Mouse (Mus musculus) forebrain, embryonic 12.5 days (tissue): ENCODE data around the gene Ctf2. TPM values are rescaled to one million over a fixed set of nuclear protein-coding genes. Genes with fewer than 3 reads are reported as not detected.
"Not testable (repeated sequence)": the region's sequence is repeated elsewhere in the genome, so short reads cannot be mapped to it uniquely, and the experiment has no call there.

ENCODE experiments used
- ATAC-seq: fragments of 200-750 bp; cut with Nextera tagmentation; 2 replicates; pipeline ENCODE4 v1.8.0; 2017; ENCODE audit warnings: moderate TSS enrichment; ENCODE audit not compliant: low FRiP score
- H3K27ac ChIP-seq: fragments of 300-500 bp; sonication (generic); 2 replicates; pipeline ENCODE4 v1.5.1; 2016; ENCODE audit warnings: mild to moderate bottlenecking
- H3K27me3 ChIP-seq: fragments of 300-500 bp; sonication (generic); 2 replicates; pipeline ENCODE4 v1.6.1; 2016; ENCODE audit warnings: mild to moderate bottlenecking
- H3K36me3 ChIP-seq: fragments of 300-500 bp; sonication (generic); replicated peaks from 2 replicates; pipeline ENCODE4 v1.6.1; 2016; ENCODE audit warnings: mild to moderate bottlenecking
- H3K4me1 ChIP-seq: fragments of 300-500 bp; sonication (generic); 2 replicates; pipeline ENCODE4 v1.6.1; 2016
- H3K4me2 ChIP-seq: fragments of 300-500 bp; sonication (generic); 2 replicates; pipeline ENCODE4 v1.6.1; 2016; ENCODE audit warnings: mild to moderate bottlenecking, moderate library complexity
- H3K4me3 ChIP-seq: fragments of 300-500 bp; sonication (generic); replicated peaks from 2 replicates; pipeline ENCODE4 v1.5.1; 2016; ENCODE audit warnings: mild to moderate bottlenecking
- H3K9ac ChIP-seq: fragments of 300-500 bp; sonication (generic); 2 replicates; pipeline ENCODE4 v1.6.1; 2016; ENCODE audit warnings: mild to moderate bottlenecking
- H3K9me3 ChIP-seq: fragments of 300-500 bp; sonication (generic); 2 replicates; pipeline ENCODE4 v1.6.1; 2016
- WGBS: fragments of 180-500 bp; shearing (Covaris S2); methylation state at CpG from one replicate; pipeline ENCODE4 v1.1.7; 2016; 5-methylcytosine and 5-hydroxymethylcytosine counted together
- polyA plus RNA-seq: library from polyadenylated mRNA; unstranded; fragments of >200 nt; fragmentation: Nextera tagmentation; extraction: Ambion mirVana; gene quantifications from 2 replicates; pipeline ENCODE4 v1.2.1, GENCODE M21; 2016

Gene Ctf2
- 0.40 and 0.42 TPM in 2 replicates for polyA plus RNA-seq

GRCm38 (mm10) chr7:127732066-127732465 lies at the start of gene Ctf2:
Ctf2 (minus strand) TSS chr7:127732166.
- not testable (repeated sequence) for H3K27me3 ChIP-seq, ATAC-seq
- no CpG with 5 or more reads among the region's 5 CpGs for WGBS

GRCm38 (mm10) chr7:127778350-127778749 lies 46.4 kb upstream of the Ctf2 start:
- no peak for ATAC-seq
- Histone ChIP-seq H3K27ac (no peak overlapping the region), H3K4me2 (peak overlapping the region; percentile 88)

More at GRCm38 (mm10) chr7:127732066-127732465, at the start of gene Ctf2:
- not testable (repeated sequence) for H3K4me2 ChIP-seq, H3K36me3 ChIP-seq, H3K27ac ChIP-seq, H3K9ac ChIP-seq, H3K4me3 ChIP-seq, H3K4me1 ChIP-seq, H3K9me3 ChIP-seq

GRCm38 (mm10) chr7:127777474-127778266 lies 45.7 kb upstream of the Ctf2 start:
- WGBS, result 3% methylated on average over 53 of the region's 66 CpGs
- Histone ChIP-seq H3K27me3 (no peaks in the 10 kb centered on the region), H3K9ac (peak overlapping the region; percentile 94), H3K4me2 (peak overlapping the region; percentile 88), H3K4me3 (peak overlapping the region; percentile 97), H3K27ac (peak overlapping the region; percentile 98), H3K4me1 (peaks cover 12% of the 10 kb centered on the region), H3K9me3 (no peaks in the 10 kb centered on the region), H3K36me3 (peaks cover 43% of the 10 kb centered on the region)
- peak; percentile 63 for ATAC-seq

More at GRCm38 (mm10) chr7:127778350-127778749, 46.4 kb upstream of the Ctf2 start:
- H3K4me3 ChIP-seq, result peak overlapping the region; percentile 97
- H3K9ac ChIP-seq, result peak overlapping the region; percentile 94
- H3K4me1 ChIP-seq, result peaks cover 12% of the 10 kb centered on the region
- 76% methylated on average over 4 of the region's 4 CpGs for WGBS
- no peaks in the 10 kb centered on the region for H3K9me3 ChIP-seq
- H3K27me3 ChIP-seq, result no peaks in the 10 kb centered on the region
- H3K36me3 ChIP-seq, result peaks cover 49% of the 10 kb centered on the region

GRCm38 (mm10) chr7:127776878-127777473 lies 45.0 kb upstream of the Ctf2 start:
- Histone ChIP-seq H3K9ac (peak overlapping the region; percentile 94), H3K27me3 (no peaks in the 10 kb centered on the region), H3K36me3 (peaks cover 36% of the 10 kb centered on the region), H3K27ac (peak overlapping the region; percentile 98), H3K9me3 (no peaks in the 10 kb centered on the region), H3K4me3 (peak overlapping the region; percentile 97), H3K4me1 (peaks cover 12% of the 10 kb centered on the region), H3K4me2 (peak overlapping the region; percentile 88)
- ATAC-seq, result peak; percentile 92
- under 1% methylated on average over 70 of the region's 70 CpGs for WGBS

GRCm38 (mm10) chr7:127776426-127776825 lies 44.5 kb upstream of the Ctf2 start, which contains the start of gene Setd1a:
Setd1a (plus strand) TSS chr7:127776670.
- Histone ChIP-seq H3K4me3 (peak within 1 kb of the TSS; percentile 97), H3K27me3 (no peaks in the 10 kb centered on the region), H3K4me1 (peaks cover 12% of the 10 kb centered on the region), H3K9me3 (no peaks in the 10 kb centered on the region), H3K36me3 (peaks cover 31% of the 10 kb centered on the region), H3K9ac (peak within 1 kb of the TSS; percentile 94), H3K27ac (peak within 1 kb of the TSS; percentile 98), H3K4me2 (peak within 1 kb of the TSS; percentile 88)
- WGBS, result under 1% methylated on average over 23 of the region's 23 CpGs
- ATAC-seq, result peak; percentile 73

- ATAC-seq, H3K27me3 ChIP-seq, H3K9me3 ChIP-seq: not testable (repeated sequence)
- H3K27ac ChIP-seq, result peak overlapping the region; percentile 98; the same call in 1 of the 2 replicates
- H3K36me3 ChIP-seq, result peaks cover 25% of the 10 kb centered on the region
- H3K4me3 ChIP-seq, result peak overlapping the region; percentile 97
- 81% methylated on average over 7 of the region's 7 CpGs for WGBS
- H3K9ac ChIP-seq, result peak overlapping the region; percentile 94
- H3K4me2 ChIP-seq, result peak overlapping the region; percentile 88
- peaks cover 13% of the 10 kb centered on the region for H3K4me1 ChIP-seq
Measured at GRCm38 (mm10) chr7:127775837-127776236, 43.9 kb upstream of the Ctf2 start.

GRCm38 (mm10) chr7:127773664-127774384 lies 41.9 kb upstream of the Ctf2 start:
- no peak overlapping the region for H3K4me3 ChIP-seq
- peaks cover 32% of the 10 kb centered on the region for H3K4me1 ChIP-seq
- ATAC-seq, result no peak

GRCm38 (mm10) chr7:127772557-127772956 lies 40.6 kb upstream of the Ctf2 start:
- Histone ChIP-seq H3K36me3 (peaks cover 9% of the 10 kb centered on the region), H3K9ac (no peak overlapping the region), H3K4me3 (no peak overlapping the region), H3K27me3 (no peaks in the 10 kb centered on the region), H3K4me2 (no peak overlapping the region), H3K27ac (no peak overlapping the region), H3K9me3 (no peaks in the 10 kb centered on the region), H3K4me1 (peaks cover 30% of the 10 kb centered on the region)
- ATAC-seq, result no peak
- WGBS, result 100% methylated on average over 1 of the region's 1 CpGs

More at GRCm38 (mm10) chr7:127773664-127774384, 41.9 kb upstream of the Ctf2 start:
- H3K9ac ChIP-seq, result no peak overlapping the region
- H3K27me3 ChIP-seq, result no peaks in the 10 kb centered on the region
- H3K9me3 ChIP-seq, result no peaks in the 10 kb centered on the region
- WGBS, result 44% methylated on average over 9 of the region's 9 CpGs
- H3K27ac ChIP-seq, result no peak overlapping the region
- no peak overlapping the region for H3K4me2 ChIP-seq
- H3K36me3 ChIP-seq, result peaks cover 5% of the 10 kb centered on the region; the same call in 1 of the 2 replicates

GRCm38 (mm10) chr7:127772080-127772479 lies 40.1 kb upstream of the Ctf2 start:
- Histone ChIP-seq H3K9ac (no peak overlapping the region), H3K27ac (no peak overlapping the region), H3K36me3 (peaks cover 14% of the 10 kb centered on the region), H3K4me2 (no peak overlapping the region), H3K4me3 (no peak overlapping the region), H3K4me1 (peaks cover 30% of the 10 kb centered on the region), H3K27me3 (no peaks in the 10 kb centered on the region), H3K9me3 (no peaks in the 10 kb centered on the region)
- no peak for ATAC-seq
- WGBS, result 89% methylated on average over 3 of the region's 3 CpGs

- no peak overlapping the region for H3K27ac ChIP-seq
- WGBS, result 78% methylated on average over 5 of the region's 5 CpGs
- peak overlapping the region; percentile 90; the same call in 1 of the 2 replicates for H3K4me2 ChIP-seq
- ATAC-seq, result no peak
- peaks cover 30% of the 10 kb centered on the region for H3K4me1 ChIP-seq
- H3K9ac ChIP-seq, result no peak overlapping the region
- no peak overlapping the region for H3K4me3 ChIP-seq
- H3K27me3 ChIP-seq, result no peaks in the 10 kb centered on the region
- H3K36me3 ChIP-seq, result peaks cover 22% of the 10 kb centered on the region
- H3K9me3 ChIP-seq, result no peaks in the 10 kb centered on the region
Measured at GRCm38 (mm10) chr7:127771262-127771661, 39.3 kb upstream of the Ctf2 start.

- peak; percentile 33 for ATAC-seq
- peaks cover 30% of the 10 kb centered on the region for H3K4me1 ChIP-seq
- no peaks in the 10 kb centered on the region for H3K9me3 ChIP-seq
- H3K27ac ChIP-seq, result peak overlapping the region; percentile 80
- peak overlapping the region; percentile 50 for H3K4me3 ChIP-seq
- WGBS, result 5% methylated on average over 27 of the region's 27 CpGs
- H3K36me3 ChIP-seq, result peaks cover 32% of the 10 kb centered on the region
- no peaks in the 10 kb centered on the region for H3K27me3 ChIP-seq
- peak overlapping the region; percentile 69 for H3K9ac ChIP-seq
- H3K4me2 ChIP-seq, result peak overlapping the region; percentile 90
Measured at GRCm38 (mm10) chr7:127770039-127770905, 38.3 kb upstream of the Ctf2 start.
